Mouse (Mus musculus): Measurements from ENCODE around the gene S100a4. TPM values are rescaled to one million over a fixed set of nuclear protein-coding genes. Genes with fewer than 3 reads are reported as not detected.

The S100a4 gene
- polyA plus RNA-seq, 1 experiment = not detected

DNA sequence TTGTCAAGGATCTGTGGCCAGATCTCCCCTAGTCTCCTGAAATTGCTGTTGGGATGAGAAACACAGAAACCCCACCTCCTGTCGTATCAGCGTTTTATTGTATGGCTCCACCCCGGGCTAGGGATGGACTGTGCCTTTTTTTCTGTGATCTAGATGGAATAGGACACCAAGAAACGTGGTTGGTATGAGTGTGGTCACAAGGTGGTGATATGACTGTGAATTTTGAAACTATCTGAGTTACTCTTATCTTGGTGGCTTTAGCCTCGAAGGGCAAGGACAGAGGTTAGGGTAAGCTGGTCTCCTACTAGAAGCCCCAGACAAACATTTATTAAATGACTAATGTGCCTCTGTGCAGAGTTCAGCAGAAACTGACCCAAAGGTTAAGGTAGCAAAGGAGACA, 8.0 kb upstream of the S100a4 start:
- Histone ChIP-seq H3K4me1 (ENCODE audit: control insufficient read depth) (no peaks in the 10 kb centered on the region), H3K36me3 (ENCODE audit: control insufficient read depth) (no peaks in the 10 kb centered on the region), H3K9me3 (ENCODE audit: control insufficient read depth, low read length) (no peaks in the 10 kb centered on the region), H3K4me3 (replicated peaks) (no peak overlapping the region), H3K27me3 (ENCODE audit: control insufficient read depth) (no peaks in the 10 kb centered on the region)
- TF ChIP-seq TAL1 (IDR thresholded peaks at IDR 0.05; ENCODE audit: low read length) = no peak
- TF ChIP-seq GATA1 (IDR thresholded peaks at IDR 0.05; ENCODE audit: low read length) = no peak

DNA sequence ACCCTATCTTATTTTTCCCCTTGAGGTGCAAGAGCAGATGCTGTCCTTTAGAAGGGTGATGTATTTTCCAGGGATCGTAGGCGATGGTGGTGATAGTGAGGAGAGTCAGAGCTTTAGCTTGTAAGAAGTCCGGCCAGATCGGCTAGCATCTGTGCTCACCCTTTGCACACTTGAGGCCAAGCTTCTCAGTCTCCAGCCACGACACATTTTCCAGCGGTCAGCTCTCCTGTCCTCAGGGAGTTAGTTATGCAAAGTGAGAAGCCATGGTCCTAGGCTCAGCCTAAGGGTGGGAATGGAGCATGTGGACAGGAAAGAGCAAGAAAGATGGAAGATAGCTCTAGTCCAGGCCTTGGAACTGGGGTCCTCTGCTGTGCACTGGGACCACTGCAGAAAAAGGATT, 6.8 kb upstream of the S100a4 start:
- Histone ChIP-seq H3K36me3 (ENCODE audit: control insufficient read depth) (no peaks in the 10 kb centered on the region), H3K9me3 (ENCODE audit: control insufficient read depth, low read length) (no peaks in the 10 kb centered on the region), H3K4me3 (replicated peaks) (no peak overlapping the region), H3K4me1 (ENCODE audit: control insufficient read depth) (no peaks in the 10 kb centered on the region), H3K27me3 (ENCODE audit: control insufficient read depth) (no peaks in the 10 kb centered on the region)
- TF ChIP-seq TAL1 (IDR thresholded peaks at IDR 0.05; ENCODE audit: low read length) (no peak), GATA1 (IDR thresholded peaks at IDR 0.05; ENCODE audit: low read length) (no peak)

- no peaks in the 10 kb centered on the region for H3K4me1 ChIP-seq (ENCODE audit: control insufficient read depth)
- no peaks in the 10 kb centered on the region for H3K9me3 ChIP-seq (ENCODE audit: control insufficient read depth, low read length)
- no peak overlapping the region for H3K4me3 ChIP-seq (replicated peaks)
- TF ChIP-seq GATA1 (IDR thresholded peaks at IDR 0.05; ENCODE audit: low read length) = no peak
- TF ChIP-seq TAL1 (IDR thresholded peaks at IDR 0.05; ENCODE audit: low read length) = no peak
- H3K27me3 ChIP-seq (ENCODE audit: control insufficient read depth) = no peaks in the 10 kb centered on the region
- H3K36me3 ChIP-seq (ENCODE audit: control insufficient read depth) = no peaks in the 10 kb centered on the region
These were observed 5.8 kb upstream of the S100a4 start for GRCm38 (mm10) chr3:90597736-90598135.

GRCm38 (mm10) chr3:90598212-90598611, 5.4 kb upstream of the S100a4 start:
- TF ChIP-seq GATA1 (IDR thresholded peaks at IDR 0.05; ENCODE audit: low read length) (no peak), TAL1 (IDR thresholded peaks at IDR 0.05; ENCODE audit: low read length) (no peak)
- no peaks in the 10 kb centered on the region for H3K4me1 ChIP-seq (ENCODE audit: control insufficient read depth)
- no peak overlapping the region for H3K4me3 ChIP-seq (replicated peaks)
- no peaks in the 10 kb centered on the region for H3K9me3 ChIP-seq (ENCODE audit: control insufficient read depth, low read length)
- no peaks in the 10 kb centered on the region for H3K36me3 ChIP-seq (ENCODE audit: control insufficient read depth)
- H3K27me3 ChIP-seq (ENCODE audit: control insufficient read depth) = no peaks in the 10 kb centered on the region

DNA sequence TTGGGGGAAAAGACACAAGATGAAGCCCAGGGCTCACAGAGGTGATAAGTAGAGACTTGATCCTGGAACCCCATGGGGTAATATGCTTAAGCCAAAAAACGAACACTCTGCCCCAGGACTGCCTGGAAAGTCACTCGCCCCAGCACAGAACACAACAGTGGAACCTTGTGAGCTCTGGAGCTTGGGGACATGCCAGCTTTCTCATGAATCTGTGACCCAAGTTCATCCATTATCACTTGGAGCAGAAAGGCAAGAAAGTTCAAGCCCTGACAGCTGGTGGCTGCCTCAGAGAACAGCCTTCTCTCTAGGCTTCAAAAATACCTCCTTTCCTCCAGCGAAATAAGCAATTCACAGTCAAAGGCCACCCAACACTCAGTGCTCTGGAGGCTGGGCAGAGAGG, 4.2 kb upstream of the S100a4 start:
- TF ChIP-seq TAL1 (IDR thresholded peaks at IDR 0.05; ENCODE audit: low read length) = no peak
- no peak for TF ChIP-seq GATA1 (IDR thresholded peaks at IDR 0.05; ENCODE audit: low read length)
- Histone ChIP-seq H3K27me3 (ENCODE audit: control insufficient read depth) (no peaks in the 10 kb centered on the region), H3K4me1 (ENCODE audit: control insufficient read depth) (no peaks in the 10 kb centered on the region), H3K4me3 (replicated peaks) (no peak overlapping the region), H3K36me3 (ENCODE audit: control insufficient read depth) (no peaks in the 10 kb centered on the region), H3K9me3 (ENCODE audit: control insufficient read depth, low read length) (no peaks in the 10 kb centered on the region)

- H3K4me3 ChIP-seq (replicated peaks) = no peak overlapping the region
- H3K4me1 ChIP-seq (ENCODE audit: control insufficient read depth) = no peaks in the 10 kb centered on the region
- no peaks in the 10 kb centered on the region for H3K27me3 ChIP-seq (ENCODE audit: control insufficient read depth)
- no peaks in the 10 kb centered on the region for H3K36me3 ChIP-seq (ENCODE audit: control insufficient read depth)
- no peak for TF ChIP-seq TAL1 (IDR thresholded peaks at IDR 0.05; ENCODE audit: low read length)
- no peak for TF ChIP-seq GATA1 (IDR thresholded peaks at IDR 0.05; ENCODE audit: low read length)
- no peaks in the 10 kb centered on the region for H3K9me3 ChIP-seq (ENCODE audit: control insufficient read depth, low read length)
These were observed 3.5 kb upstream of the S100a4 start for GRCm38 (mm10) chr3:90600036-90600435.

- no peak overlapping the region for H3K4me3 ChIP-seq (replicated peaks)
- H3K9me3 ChIP-seq (ENCODE audit: control insufficient read depth, low read length) = no peaks in the 10 kb centered on the region
- H3K4me1 ChIP-seq (ENCODE audit: control insufficient read depth) = no peaks in the 10 kb centered on the region
- TF ChIP-seq GATA1 (IDR thresholded peaks at IDR 0.05; ENCODE audit: low read length) (no peak), TAL1 (IDR thresholded peaks at IDR 0.05; ENCODE audit: low read length) (no peak)
- no peaks in the 10 kb centered on the region for H3K27me3 ChIP-seq (ENCODE audit: control insufficient read depth)
- no peaks in the 10 kb centered on the region for H3K36me3 ChIP-seq (ENCODE audit: control insufficient read depth)
These were observed 2.9 kb upstream of the S100a4 start for GRCm38 (mm10) chr3:90600458-90601195.

DNA sequence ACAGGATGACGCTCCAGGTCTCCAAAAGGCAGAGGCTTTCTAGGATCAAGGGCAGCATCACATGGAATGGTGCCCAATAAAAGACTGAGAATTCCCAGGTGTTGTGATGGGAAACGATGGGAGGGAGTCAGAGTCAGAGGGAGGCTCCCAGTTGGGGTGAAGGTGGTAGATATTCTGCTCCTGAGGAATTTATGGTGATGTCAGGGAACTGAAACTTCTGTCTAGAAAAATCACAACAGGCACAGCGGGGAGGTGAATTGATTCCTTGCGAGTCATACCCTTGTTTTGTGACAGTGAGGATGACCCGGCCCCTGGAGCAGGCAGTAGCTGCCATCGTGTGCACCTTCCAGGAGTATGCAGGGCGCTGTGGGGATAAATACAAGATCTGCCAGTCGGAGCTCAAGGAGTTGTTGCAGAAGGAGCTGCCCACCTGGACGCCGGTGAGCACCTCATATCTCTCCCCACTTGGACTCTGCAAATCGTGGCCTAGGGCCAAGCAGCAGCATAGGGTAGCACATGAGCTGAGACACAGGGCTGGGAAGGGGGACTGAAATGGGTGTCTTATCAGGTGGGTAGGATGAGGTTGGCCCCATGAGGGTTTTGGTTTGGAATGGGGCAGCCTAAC, 2.0 kb upstream of the S100a4 start, which contains the start of gene Gm42674:
Gm42674 (plus strand) TSS at position 419 of the 625 bp plus-strand sequence.
- no peaks in the 10 kb centered on the region for H3K4me1 ChIP-seq (ENCODE audit: control insufficient read depth)
- TF ChIP-seq GATA1 (IDR thresholded peaks at IDR 0.05; ENCODE audit: low read length) = no peak
- no peak for TF ChIP-seq TAL1 (IDR thresholded peaks at IDR 0.05; ENCODE audit: low read length)
- H3K4me3 ChIP-seq (replicated peaks) = no peak within 1 kb of the TSS
- H3K9me3 ChIP-seq (ENCODE audit: control insufficient read depth, low read length) = no peaks in the 10 kb centered on the region
- H3K36me3 ChIP-seq (ENCODE audit: control insufficient read depth) = no peaks in the 10 kb centered on the region
- no peaks in the 10 kb centered on the region for H3K27me3 ChIP-seq (ENCODE audit: control insufficient read depth)

GRCm38 (mm10) chr3:90604416-90604815, 845 bp downstream of the S100a4 start:
- TF ChIP-seq TAL1 (IDR thresholded peaks at IDR 0.05; ENCODE audit: low read length) (no peak), GATA1 (IDR thresholded peaks at IDR 0.05; ENCODE audit: low read length) (no peak)
- Histone ChIP-seq H3K4me3 (replicated peaks) (no peak overlapping the region), H3K4me1 (ENCODE audit: control insufficient read depth) (no peaks in the 10 kb centered on the region), H3K9me3 (ENCODE audit: control insufficient read depth, low read length) (no peaks in the 10 kb centered on the region), H3K27me3 (ENCODE audit: control insufficient read depth) (no peaks in the 10 kb centered on the region), H3K36me3 (ENCODE audit: control insufficient read depth) (no peaks in the 10 kb centered on the region)
